Mouse (Mus musculus) heart, embryonic 12.5 days (tissue): ENCODE results near the gene Men1. TPM values are rescaled to one million over a fixed set of nuclear protein-coding genes. Genes with fewer than 3 reads are reported as not detected.

Source experiments
- ATAC-seq: fragments of 200-750 bp; cut with Nextera tagmentation; 2 replicates; pipeline ENCODE4 v1.8.0; 2017; ENCODE audit warnings: moderate TSS enrichment, moderate library complexity; ENCODE audit not compliant: insufficient number of reproducible peaks, low FRiP score
- H3K27ac ChIP-seq: fragments of 300-500 bp; sonication (generic); 2 replicates; pipeline ENCODE4 v1.5.1; 2016; ENCODE audit warnings: mild to moderate bottlenecking, moderate library complexity; ENCODE audit not compliant: poor library complexity, severe bottlenecking
- H3K27me3 ChIP-seq: fragments of 300-500 bp; sonication (generic); replicated peaks from 2 replicates; pipeline ENCODE4 v1.6.1; 2016; ENCODE audit warnings: mild to moderate bottlenecking, moderate library complexity
- H3K36me3 ChIP-seq: fragments of 300-500 bp; sonication (generic); 2 replicates; pipeline ENCODE4 v1.6.1; 2016; ENCODE audit warnings: mild to moderate bottlenecking, moderate library complexity
- H3K4me1 ChIP-seq: fragments of 300-500 bp; sonication (generic); replicated peaks from 2 replicates; pipeline ENCODE4 v1.6.1; 2016; ENCODE audit warnings: mild to moderate bottlenecking
- H3K4me2 ChIP-seq: fragments of 300-500 bp; sonication (generic); 2 replicates; pipeline ENCODE4 v1.6.1; 2016; ENCODE audit warnings: mild to moderate bottlenecking, moderate library complexity
- H3K4me3 ChIP-seq: fragments of 300-500 bp; sonication (generic); 2 replicates; pipeline ENCODE4 v1.5.1; 2016; ENCODE audit warnings: mild to moderate bottlenecking
- H3K9ac ChIP-seq: fragments of 300-500 bp; sonication (generic); 2 replicates; pipeline ENCODE4 v1.6.1; 2016; ENCODE audit warnings: mild to moderate bottlenecking, moderate library complexity
- H3K9me3 ChIP-seq: fragments of 300-500 bp; sonication (generic); replicated peaks from 2 replicates; pipeline ENCODE4 v1.6.1; 2016; ENCODE audit warnings: mild to moderate bottlenecking, moderate library complexity
- WGBS: fragments of 180-500 bp; shearing (Covaris S2); methylation state at CpG from one replicate; pipeline ENCODE4 v1.1.7; 2016; 5-methylcytosine and 5-hydroxymethylcytosine counted together
- polyA plus RNA-seq: library from polyadenylated mRNA; unstranded; fragments of >200 nt; fragmentation: Nextera tagmentation; extraction: Ambion mirVana; gene quantifications from 2 replicates; pipeline ENCODE4 v1.2.1, GENCODE M21; 2016

Gene Men1
- polyA plus RNA-seq, 1 experiment from 2014 or later = 48.7 TPM

DNA sequence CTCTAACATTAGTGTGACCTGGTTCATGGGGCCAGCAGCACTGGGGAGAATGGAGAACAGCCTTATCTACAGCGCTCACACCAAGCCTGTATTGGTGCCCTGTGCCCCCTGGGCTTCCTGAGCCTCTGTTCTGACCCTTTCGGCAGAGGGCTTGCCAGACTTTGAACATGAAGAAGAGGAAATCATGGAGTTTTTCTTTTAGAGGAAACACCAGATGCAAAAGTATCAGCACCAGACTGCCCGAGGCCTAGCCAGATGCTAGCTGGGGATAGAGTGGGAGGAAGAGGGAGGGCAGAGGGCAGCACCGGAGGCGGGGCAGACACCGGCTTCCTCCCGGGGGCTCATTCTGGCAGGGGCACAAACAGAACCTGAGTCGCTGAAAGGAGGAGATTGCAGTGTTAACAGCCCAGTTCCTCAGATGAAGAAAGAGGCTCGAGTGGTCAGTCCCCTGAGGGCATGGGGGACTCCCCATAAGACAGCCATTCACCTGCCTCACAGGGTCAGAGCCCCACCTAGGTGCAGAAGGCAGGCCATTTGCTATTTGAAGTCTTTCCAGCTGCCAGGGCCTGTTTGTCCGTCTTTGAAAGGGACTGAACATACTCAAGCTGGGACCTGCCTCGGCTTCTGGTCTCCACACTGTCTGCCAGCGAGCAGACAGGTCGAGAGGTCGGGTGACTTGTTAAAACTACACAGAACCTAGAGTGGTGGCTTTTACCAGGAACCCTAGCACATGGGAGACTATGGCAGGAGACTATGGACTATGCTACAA is 14.6 kb downstream of the Men1 start:
- peak; percentile 38; the same call in 1 of the 2 replicates for ATAC-seq
- H3K9ac ChIP-seq = no peak overlapping the region
- H3K27ac ChIP-seq = peak overlapping the region; percentile 65
- H3K4me2 ChIP-seq = peak overlapping the region; percentile 9
- H3K36me3 ChIP-seq = peaks cover 52% of the 10 kb centered on the region
- H3K4me3 ChIP-seq = no peak overlapping the region
- no peaks in the 10 kb centered on the region for H3K27me3 ChIP-seq
- WGBS = 40% methylated on average over 14 of the region's 14 CpGs
- no peaks in the 10 kb centered on the region for H3K9me3 ChIP-seq
- H3K4me1 ChIP-seq = peaks cover 34% of the 10 kb centered on the region

DNA sequence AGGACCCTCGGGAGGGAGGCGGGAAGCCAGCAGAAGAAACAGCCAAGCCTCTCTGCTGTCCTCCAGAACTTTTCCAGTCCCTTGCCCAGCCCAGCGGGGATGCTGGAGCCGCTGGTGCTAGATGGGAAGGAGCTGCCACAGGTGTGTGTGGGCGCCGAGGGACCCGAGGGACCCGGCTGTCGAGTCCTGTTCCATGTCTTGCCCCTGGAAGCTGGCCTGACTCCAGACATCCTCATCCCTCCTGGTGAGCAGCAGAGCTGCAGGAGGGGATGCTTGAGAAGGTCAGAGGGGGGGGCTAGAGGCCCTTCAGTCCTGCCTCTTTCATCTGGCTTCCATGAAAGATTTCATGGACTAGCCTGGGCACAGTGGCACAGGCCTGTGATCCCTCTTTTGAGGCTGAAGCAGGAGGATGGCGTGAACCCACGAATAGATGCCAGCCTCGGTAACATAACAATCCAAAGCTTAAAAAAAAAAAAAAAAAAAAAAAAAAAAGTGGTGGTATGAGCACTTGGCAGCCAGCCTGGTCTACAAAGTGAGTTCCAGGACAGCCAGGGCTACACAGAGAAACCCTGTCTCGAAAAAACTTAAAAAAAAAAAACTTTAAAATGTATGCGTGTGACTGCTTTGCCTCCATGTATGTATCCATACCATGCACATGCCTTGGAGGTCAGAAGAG is 16.8 kb downstream of the Men1 start:
- Histone ChIP-seq H3K36me3 (peaks cover 36% of the 10 kb centered on the region), H3K27ac (no peak overlapping the region), H3K4me2 (no peak overlapping the region), H3K27me3 (no peaks in the 10 kb centered on the region), H3K4me3 (no peak overlapping the region), H3K4me1 (peaks cover 34% of the 10 kb centered on the region), H3K9ac (no peak overlapping the region), H3K9me3 (no peaks in the 10 kb centered on the region)
- WGBS = 62% methylated on average over 14 of the region's 14 CpGs
- no peak for ATAC-seq

DNA sequence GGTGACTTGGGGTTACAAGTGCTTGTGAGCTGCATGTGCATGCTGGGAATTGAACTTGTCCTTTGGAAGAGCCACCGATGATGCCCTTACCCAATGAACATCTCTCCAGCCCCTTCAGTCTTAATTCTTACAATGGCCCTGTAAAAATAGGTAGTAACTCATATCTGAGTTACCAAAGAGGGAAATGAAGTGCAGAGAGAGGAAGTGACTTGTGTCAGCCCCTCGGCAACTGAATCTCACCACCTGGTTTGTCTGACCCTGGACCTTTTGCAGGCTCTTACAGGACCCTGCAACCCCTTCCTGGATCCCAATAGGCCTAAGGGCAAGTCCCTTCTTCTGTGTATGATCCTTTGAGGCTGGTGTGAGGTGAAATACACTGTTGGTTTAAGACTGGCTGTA is 17.3 kb downstream of the Men1 start:
- H3K9me3 ChIP-seq = no peaks in the 10 kb centered on the region
- WGBS = 84% methylated on average over 2 of the region's 2 CpGs

DNA sequence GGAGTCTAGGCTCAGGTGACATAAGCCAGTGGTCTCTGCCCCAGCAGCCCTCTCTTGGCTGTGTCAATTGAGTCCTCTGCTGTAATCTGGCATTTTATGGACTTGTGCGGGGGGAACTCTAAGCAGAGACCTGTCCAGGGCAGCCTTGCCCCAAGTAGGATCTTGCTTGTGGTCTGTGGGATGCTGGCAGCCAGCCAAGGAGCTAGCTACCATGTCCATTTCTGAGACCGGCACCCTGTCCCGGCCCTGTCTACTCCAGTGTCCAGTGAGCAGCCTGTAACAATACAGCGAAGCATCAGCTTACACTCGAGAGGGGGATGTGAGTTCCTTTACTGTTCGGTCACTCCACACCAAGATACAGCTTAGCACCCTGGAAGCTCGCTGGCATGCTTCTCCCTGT is 19.3 kb downstream of the Men1 start:
- Histone ChIP-seq H3K4me2 (no peak overlapping the region), H3K4me1 (peaks cover 27% of the 10 kb centered on the region), H3K27ac (no peak overlapping the region), H3K4me3 (no peak overlapping the region), H3K9ac (peak overlapping the region; percentile 17; the same call in 1 of the 2 replicates), H3K36me3 (peaks cover 30% of the 10 kb centered on the region), H3K27me3 (no peaks in the 10 kb centered on the region), H3K9me3 (no peaks in the 10 kb centered on the region)
- ATAC-seq = no peak
- WGBS = 74% methylated on average over 7 of the region's 7 CpGs

More for the DNA sequence above, 17.3 kb downstream of the Men1 start:
- Histone ChIP-seq H3K4me3 (no peak overlapping the region), H3K9ac (no peak overlapping the region), H3K4me2 (no peak overlapping the region), H3K27me3 (no peaks in the 10 kb centered on the region), H3K4me1 (peaks cover 34% of the 10 kb centered on the region), H3K27ac (no peak overlapping the region), H3K36me3 (peaks cover 30% of the 10 kb centered on the region)
- ATAC-seq = no peak

DNA sequence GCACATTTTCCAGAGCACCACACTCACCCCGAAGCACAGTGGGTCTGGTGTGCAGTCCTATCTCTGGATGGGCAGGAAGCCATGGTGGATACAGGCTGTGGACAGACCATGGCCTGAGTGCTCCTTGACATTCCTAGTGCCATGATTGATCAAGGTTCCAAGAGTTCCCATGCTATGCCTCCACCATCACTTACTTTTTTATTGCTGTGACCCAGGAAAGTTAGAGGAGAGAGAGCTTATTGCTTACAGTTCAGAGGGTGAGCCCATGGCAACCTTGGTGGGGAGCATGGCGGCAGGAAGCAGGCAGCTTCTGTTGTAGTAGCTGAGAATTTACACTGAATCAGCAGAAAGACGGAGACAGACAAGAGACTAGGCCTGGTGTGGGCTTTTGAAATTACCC is 26.5 kb downstream of the Men1 start:
- peaks cover 17% of the 10 kb centered on the region for H3K36me3 ChIP-seq
- H3K27ac ChIP-seq = no peak overlapping the region
- no peak overlapping the region for H3K4me3 ChIP-seq
- H3K9me3 ChIP-seq = no peaks in the 10 kb centered on the region
- H3K27me3 ChIP-seq = no peaks in the 10 kb centered on the region
- H3K9ac ChIP-seq = no peak overlapping the region
- ATAC-seq = no peak
- peaks cover 10% of the 10 kb centered on the region for H3K4me1 ChIP-seq
- H3K4me2 ChIP-seq = no peak overlapping the region
- WGBS = 93% methylated on average over 3 of the region's 3 CpGs

DNA sequence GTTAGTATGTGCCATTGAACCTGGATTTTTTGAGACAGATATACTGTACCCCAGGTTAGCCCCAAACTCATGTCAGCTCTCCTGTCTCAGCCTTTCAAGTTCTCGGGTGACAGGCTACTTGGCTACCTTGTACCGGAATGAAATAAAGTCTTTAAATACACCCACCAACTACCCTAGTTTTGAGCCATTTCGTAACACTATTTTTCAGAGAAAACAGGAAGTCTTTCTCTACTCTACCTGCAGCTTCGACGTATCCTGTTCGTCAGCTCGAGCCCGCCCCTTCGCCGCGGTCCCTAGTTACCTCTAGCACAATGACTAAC is 28.3 kb downstream of the Men1 start:
- ATAC-seq = no peak
- peaks cover 21% of the 10 kb centered on the region for H3K4me1 ChIP-seq
- no peaks in the 10 kb centered on the region for H3K9me3 ChIP-seq
- peak overlapping the region; percentile 88 for H3K4me3 ChIP-seq
- peaks cover 34% of the 10 kb centered on the region for H3K36me3 ChIP-seq
- H3K4me2 ChIP-seq = peak overlapping the region; percentile 96
- H3K9ac ChIP-seq = peak overlapping the region; percentile 42; the same call in 1 of the 2 replicates
- 1% methylated on average over 11 of the region's 11 CpGs for WGBS
- H3K27ac ChIP-seq = peak overlapping the region; percentile 53; the same call in 1 of the 2 replicates
- H3K27me3 ChIP-seq = no peaks in the 10 kb centered on the region

DNA sequence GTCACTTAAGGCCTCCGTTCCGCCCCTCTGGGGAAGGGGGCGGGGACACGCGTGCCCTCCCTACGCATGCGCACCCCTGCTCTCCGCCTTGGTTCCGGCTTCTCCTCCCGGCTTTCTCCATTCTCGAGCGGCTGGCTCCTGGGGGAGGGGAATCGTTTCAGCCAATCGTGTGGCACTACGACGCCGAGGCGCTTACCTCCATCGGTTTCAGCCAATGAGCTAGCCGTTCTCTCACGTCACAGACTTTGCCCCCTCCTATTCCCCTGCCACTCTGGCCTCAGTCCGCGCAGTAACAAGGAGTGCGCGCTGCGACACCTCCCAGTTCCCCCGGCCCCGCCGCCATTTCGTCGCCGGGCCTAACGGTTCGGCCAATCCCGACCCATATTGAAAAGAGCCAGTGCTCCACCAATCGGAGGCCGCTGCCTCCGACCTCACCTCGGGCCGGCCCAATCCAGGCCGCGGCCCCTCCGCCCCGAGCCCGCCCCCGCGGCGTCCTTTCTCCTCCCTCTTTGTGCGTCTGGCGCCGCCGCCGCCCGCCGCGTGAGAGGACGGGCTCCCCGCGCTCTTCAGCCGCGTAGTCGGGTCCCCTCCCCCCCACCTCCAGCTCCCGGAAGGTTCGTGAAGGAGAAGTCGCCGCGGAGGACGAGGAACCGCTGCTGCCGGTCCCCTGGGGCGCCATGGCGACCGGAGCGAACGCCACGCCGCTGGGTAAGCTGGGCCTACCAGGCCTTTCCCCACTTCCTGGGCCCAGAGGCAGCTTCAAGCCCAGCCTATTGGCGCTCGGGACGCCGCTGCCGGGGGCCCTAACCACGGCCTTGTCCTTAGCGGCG is 28.8 kb downstream of the Men1 start, which contains the start of gene Sf1:
Sf1 (plus strand) TSS at position 280 of the 830 bp plus-strand sequence.
- Histone ChIP-seq H3K27ac (peak within 1 kb of the TSS; percentile 96), H3K27me3 (no peaks in the 10 kb centered on the region), H3K4me2 (peak within 1 kb of the TSS; percentile 96), H3K9ac (peak within 1 kb of the TSS; percentile 99), H3K36me3 (peaks cover 37% of the 10 kb centered on the region), H3K4me3 (peak within 1 kb of the TSS; percentile 88), H3K4me1 (peaks cover 21% of the 10 kb centered on the region), H3K9me3 (no peaks in the 10 kb centered on the region)
- under 1% methylated on average over 78 of the region's 85 CpGs for WGBS
- peak; percentile 96 for ATAC-seq

DNA sequence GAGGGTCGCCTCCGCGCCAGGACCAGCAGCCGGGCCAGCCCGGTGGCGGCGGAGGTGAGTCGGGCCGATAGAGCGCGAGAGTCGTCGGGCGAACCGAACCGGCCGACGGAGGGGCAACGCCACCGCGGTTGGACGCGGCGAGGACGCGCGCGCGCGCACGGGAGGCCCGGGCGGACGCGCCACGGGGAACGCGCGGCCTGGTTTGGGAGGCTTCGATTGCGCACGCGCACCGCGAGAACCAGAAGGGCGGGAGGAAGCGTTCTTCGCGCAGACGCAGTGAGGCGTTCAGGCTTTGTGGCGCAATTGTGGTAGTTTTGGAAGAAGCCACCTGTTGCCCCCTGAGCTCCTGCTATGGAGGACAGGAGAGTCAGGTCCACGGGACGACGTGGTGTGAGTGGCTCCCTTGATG is 29.5 kb downstream of the Men1 start:
- ATAC-seq = no peak
- under 1% methylated on average over 55 of the region's 55 CpGs for WGBS

DNA sequence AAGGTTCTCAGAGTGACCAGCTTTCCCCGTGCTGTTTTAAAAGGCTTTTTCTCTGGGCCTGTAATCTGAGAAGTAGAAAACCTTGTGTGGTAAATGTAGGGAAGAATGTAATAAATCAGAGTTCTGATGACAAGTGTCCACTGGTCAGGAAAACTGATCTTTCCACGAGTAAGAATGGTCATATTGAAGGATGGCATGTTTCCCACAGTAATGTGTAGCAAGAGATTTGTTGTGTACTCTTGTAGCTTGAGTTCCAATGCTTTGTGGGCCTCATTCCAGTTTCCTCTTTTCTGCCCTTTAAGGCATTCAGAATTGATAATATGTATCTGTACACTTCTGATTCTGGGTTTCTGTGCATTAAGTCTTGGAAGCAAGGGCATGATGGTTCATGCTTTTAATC is 30.1 kb downstream of the Men1 start:
- Histone ChIP-seq H3K27ac (peak overlapping the region; percentile 96; the same call in 1 of the 2 replicates), H3K36me3 (peaks cover 44% of the 10 kb centered on the region), H3K4me1 (peaks cover 21% of the 10 kb centered on the region), H3K9ac (peak overlapping the region; percentile 99), H3K4me2 (peak overlapping the region; percentile 96), H3K9me3 (no peaks in the 10 kb centered on the region), H3K27me3 (no peaks in the 10 kb centered on the region), H3K4me3 (peak overlapping the region; percentile 88)
- 1% methylated on average over 2 of the region's 2 CpGs for WGBS
- ATAC-seq = no peak

More for the DNA sequence above, 29.5 kb downstream of the Men1 start:
- H3K4me2 ChIP-seq = peak overlapping the region; percentile 96
- H3K27ac ChIP-seq = peak overlapping the region; percentile 96
- H3K4me1 ChIP-seq = peaks cover 21% of the 10 kb centered on the region
- no peaks in the 10 kb centered on the region for H3K9me3 ChIP-seq
- no peaks in the 10 kb centered on the region for H3K27me3 ChIP-seq
- H3K9ac ChIP-seq = peak overlapping the region; percentile 99
- peak overlapping the region; percentile 88 for H3K4me3 ChIP-seq
- H3K36me3 ChIP-seq = peaks cover 39% of the 10 kb centered on the region

DNA sequence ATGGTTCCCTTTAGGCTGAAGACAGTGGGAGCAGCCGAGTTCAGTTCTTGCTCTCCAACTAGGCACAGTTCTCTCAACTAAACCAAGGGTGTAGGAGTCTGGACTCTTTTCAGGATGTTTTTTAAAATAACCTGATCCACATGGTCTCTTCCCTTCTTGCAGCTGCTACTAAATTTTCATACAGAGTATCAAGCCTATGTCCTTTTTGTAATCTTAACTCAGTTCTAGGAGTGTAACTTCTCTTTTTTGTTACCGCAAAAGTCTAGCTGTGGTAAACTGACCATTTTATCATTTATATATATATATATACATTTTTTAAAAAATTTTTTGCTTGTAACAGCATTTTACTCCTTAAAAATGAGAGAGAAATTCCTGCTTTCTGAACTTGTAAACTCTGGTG is 35.4 kb downstream of the Men1 start:
- ATAC-seq = no peak

DNA sequence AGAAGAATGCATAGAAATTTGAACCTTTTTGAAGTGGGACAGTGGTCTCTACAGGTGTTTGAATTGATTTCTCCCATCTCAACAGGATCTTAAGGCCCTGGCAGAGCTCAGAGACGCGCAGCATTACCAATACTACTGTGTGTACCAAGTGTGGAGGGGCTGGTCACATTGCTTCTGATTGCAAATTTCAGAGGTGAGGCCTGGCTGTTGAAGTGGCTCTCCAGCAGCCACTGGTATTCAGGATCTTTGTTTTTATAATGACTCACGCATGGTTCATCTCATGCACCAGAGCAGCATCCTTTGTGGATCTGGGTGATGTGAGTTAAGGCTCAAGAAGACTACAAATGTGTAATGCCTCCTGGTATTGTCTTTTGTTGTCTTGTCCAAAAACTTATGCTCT is 37.7 kb downstream of the Men1 start:
- no peak overlapping the region for H3K9ac ChIP-seq
- no peaks in the 10 kb centered on the region for H3K27me3 ChIP-seq
- H3K4me1 ChIP-seq = peaks cover 12% of the 10 kb centered on the region
- peaks cover 93% of the 10 kb centered on the region for H3K36me3 ChIP-seq
- H3K27ac ChIP-seq = no peak overlapping the region
- no peak overlapping the region for H3K4me3 ChIP-seq
- WGBS = 88% methylated on average over 3 of the region's 3 CpGs
- no peak overlapping the region for H3K4me2 ChIP-seq
- ATAC-seq = no peak
- H3K9me3 ChIP-seq = no peaks in the 10 kb centered on the region

More for the DNA sequence above, 35.4 kb downstream of the Men1 start:
- Histone ChIP-seq H3K4me3 (no peak overlapping the region), H3K4me2 (no peak overlapping the region), H3K27ac (no peak overlapping the region), H3K27me3 (no peaks in the 10 kb centered on the region), H3K36me3 (peaks cover 89% of the 10 kb centered on the region), H3K4me1 (peaks cover 24% of the 10 kb centered on the region), H3K9me3 (no peaks in the 10 kb centered on the region), H3K9ac (no peak overlapping the region)
- 90% methylated on average over 2 of the region's 2 CpGs for WGBS
